Mouse (Mus musculus) bone marrow macrophage, adult 2 months (primary cell): ENCODE results near the gene Tmem217.
"Not testable (repeated sequence)": the region's sequence is repeated elsewhere in the genome, so short reads cannot be mapped to it uniquely, and the experiment has no call there.

Experiments used
- CTCF ChIP-seq: IDR thresholded peaks from 2 replicates; pipeline ENCODE4 v1.5.1; 2012; ENCODE audit warnings: low read depth, mild to moderate bottlenecking, low read length, moderate library complexity
- POLR2A ChIP-seq: IDR thresholded peaks from 2 replicates; pipeline ENCODE4 v1.6.1; 2012; ENCODE audit warnings: mild to moderate bottlenecking, low read depth, low read length, borderline replicate concordance

- not testable (repeated sequence) for TF ChIP-seq POLR2A, CTCF
Observed at GRCm38 (mm10) chr17:29498952-29499351, 53.2 kb downstream of the Tmem217 start.
